Mouse (Mus musculus) left cerebral cortex, adult 8-10 months (tissue): ENCODE results near the gene Arl6. TPM values are rescaled to one million over a fixed set of nuclear protein-coding genes. Genes with fewer than 3 reads are reported as not detected.

Experiments
- DNase-seq, 2 experiments: peaks; one replicate each; pipeline ENCODE4 v3.0.0; 2022; ENCODE audit warnings: low spot score in 2 of 2
- total RNA-seq, 4 experiments: library from RNA; stranded (reverse); gene quantifications; 2 replicates each; pipeline ENCODE4 v1.2.4; 2022

Gene Arl6
- total RNA-seq, result 10 to 100 TPM; 26.6 to 31.1 (median 28.9) TPM

- peak; percentile 92 to 95 for DNase-seq
Measured at GRCm38 (mm10) chr16:59639102-59639691, at the start of gene Arl6. Arl6 (minus strand) TSS chr16:59639391.

GRCm38 (mm10) chr16:59685135-59685534 lies 45.9 kb upstream of the Arl6 start:
- DNase-seq, result no peak

GRCm38 (mm10) chr16:59683434-59683833 lies 44.2 kb upstream of the Arl6 start:
- DNase-seq, result peak; percentile 34 to 52

- DNase-seq, result no peak
Measured at GRCm38 (mm10) chr16:59682216-59682891, 43.2 kb upstream of the Arl6 start.

- DNase-seq, result no peak
Measured at GRCm38 (mm10) chr16:59666938-59667337, 27.7 kb upstream of the Arl6 start.

- DNase-seq, result no peak
Measured at GRCm38 (mm10) chr16:59643766-59644165, 4.6 kb upstream of the Arl6 start.

GRCm38 (mm10) chr16:59639985-59640384 lies 794 bp upstream of the Arl6 start:
- DNase-seq, result no peak

- no peak for DNase-seq
Measured at GRCm38 (mm10) chr16:59634598-59634997, 4.6 kb downstream of the Arl6 start.

- no peak for DNase-seq
Measured at GRCm38 (mm10) chr16:59621554-59621953, 17.6 kb downstream of the Arl6 start.

- peak in 1 of 2 experiments; percentile 6 for DNase-seq
Measured at GRCm38 (mm10) chr16:59617167-59617566, 22.0 kb downstream of the Arl6 start.

GRCm38 (mm10) chr16:59615675-59616074 lies 23.5 kb downstream of the Arl6 start:
- no peak for DNase-seq

- no peak for DNase-seq
Measured at GRCm38 (mm10) chr16:59610750-59611149, 28.4 kb downstream of the Arl6 start.

GRCm38 (mm10) chr16:59604078-59604781 lies 35.0 kb downstream of the Arl6 start:
- no peak for DNase-seq

- DNase-seq, result peak; percentile 16 to 38
Measured at GRCm38 (mm10) chr16:59600311-59601251, 38.6 kb downstream of the Arl6 start, which contains the start of gene Crybg3. Crybg3 (minus strand) TSS chr16:59600979.

GRCm38 (mm10) chr16:59599411-59600265 lies 39.6 kb downstream of the Arl6 start:
- DNase-seq, result no peak

GRCm38 (mm10) chr16:59598997-59599396 lies 40.2 kb downstream of the Arl6 start:
- no peak for DNase-seq

GRCm38 (mm10) chr16:59597256-59597655 lies 41.9 kb downstream of the Arl6 start:
- DNase-seq, result no peak

GRCm38 (mm10) chr16:59594714-59595113 lies 44.5 kb downstream of the Arl6 start:
- no peak for DNase-seq

GRCm38 (mm10) chr16:59590790-59591189 lies 48.4 kb downstream of the Arl6 start:
- no peak for DNase-seq

- DNase-seq, result no peak
Measured at GRCm38 (mm10) chr16:59588351-59589025, 50.7 kb downstream of the Arl6 start.
